Mouse (Mus musculus) heart, adult 2 months (tissue): Measurements from ENCODE around the gene Mrpl48. TPM values are rescaled to one million over a fixed set of nuclear protein-coding genes. Genes with fewer than 3 reads are reported as not detected.
A peak's percentile ranks its signal among the peaks of the same experiment; 100 is the strongest.

ENCODE experiments used
- DNase-seq, 2 experiments: peaks; one replicate each; pipeline ENCODE4 v3.0.0; 2021
- H3K27ac ChIP-seq: fragments of 200-600 bp; 2 replicates; pipeline ENCODE4 v1.8.1; 2022
- H3K27me3 ChIP-seq: fragments of 200-500 bp; 2 replicates; pipeline ENCODE4 v1.6.1; 2012; ENCODE audit warnings: mild to moderate bottlenecking, low read length, inconsistent platforms, mixed read lengths; ENCODE audit not compliant: control insufficient read depth, insufficient read depth
- H3K36me3 ChIP-seq: fragments of 200-500 bp; 2 replicates; pipeline ENCODE4 v1.6.1; 2012; ENCODE audit warnings: low read length, inconsistent platforms; ENCODE audit not compliant: control insufficient read depth, insufficient read depth
- H3K4me1 ChIP-seq: fragments of 200-500 bp; 2 replicates; pipeline ENCODE4 v1.6.1; 2011; ENCODE audit warnings: low read length; ENCODE audit not compliant: control insufficient read depth, insufficient read depth
- H3K4me3 ChIP-seq: fragments of 200-600 bp; 2 replicates; pipeline ENCODE4 v1.8.1; 2022
- H3K79me2 ChIP-seq: fragments of 200-500 bp; replicated peaks from 2 replicates; pipeline ENCODE4 v1.6.1; 2012; ENCODE audit warnings: mild to moderate bottlenecking, inconsistent platforms, low read length, moderate library complexity, mixed read lengths; ENCODE audit not compliant: control insufficient read depth, insufficient read depth
- H3K9ac ChIP-seq: fragments of 200-500 bp; 2 replicates; pipeline ENCODE4 v1.6.1; 2012; ENCODE audit warnings: low read depth, mild to moderate bottlenecking, control low read depth, inconsistent platforms, low read length, mixed read lengths
- CTCF ChIP-seq: fragments of 200-600 bp; IDR thresholded peaks from 2 replicates; pipeline ENCODE4 v1.8.1; 2022; ENCODE audit warnings: antibody characterized with exemption, mild to moderate bottlenecking, moderate library complexity
- EP300 ChIP-seq: fragments of 200-500 bp; IDR thresholded peaks from 2 replicates; pipeline ENCODE4 v1.6.1; 2011; ENCODE audit warnings: low read depth, low read length, control low read depth; ENCODE audit not compliant: insufficient read depth
- POLR2A ChIP-seq: fragments of 200-500 bp; IDR thresholded peaks from 2 replicates; pipeline ENCODE4 v1.6.1; 2011; ENCODE audit warnings: mild to moderate bottlenecking, low read depth, low read length, control low read depth; ENCODE audit not compliant: insufficient read depth
- WGBS: fragments of 180-500 bp; shearing (Covaris S2); methylation state at CpG from one replicate; pipeline ENCODE4 v1.1.7; 2018; 5-methylcytosine and 5-hydroxymethylcytosine counted together
- intact Hi-C: fragments of 180-260 bp; cut with DNase I; formaldehyde crosslinking; loops from one replicate; pipeline ENCODE4 v1.15.1; 2025
- polyA plus RNA-seq: library from polyadenylated mRNA; depleted of rRNA; stranded (reverse); fragments of >200 nt; gene quantifications from 2 replicates; pipeline ENCODE4 v1.2.3, GENCODE M21; 2012
- total RNA-seq, 2 experiments: library from RNA; stranded (reverse); gene quantifications; 2 replicates each; pipeline ENCODE4 v1.2.3; 2021

Gene Mrpl48
- total and polyA plus RNA-seq, 3 experiments, result 24.1 to 69.9 (median 65.7) TPM

GRCm38 (mm10) chr7:100591522-100591852 is 16.6 kb downstream of the Mrpl48 start:
- DNase-seq, result no peak
- Histone ChIP-seq H3K4me3 (peak overlapping the region; percentile 66), H3K9ac (no peak overlapping the region), H3K27ac (peak overlapping the region; percentile 98), H3K79me2 (no peaks in the 10 kb centered on the region), H3K36me3 (no peaks in the 10 kb centered on the region), H3K4me1 (no peaks in the 10 kb centered on the region), H3K27me3 (no peaks in the 10 kb centered on the region)
- intact Hi-C loops, result loop anchor here (1.0 kb wide), 1 partner anchor 16 kb away; the partner anchor contains the start of gene Rab6a
- WGBS, result 0% methylated on average over 2 of the region's 2 CpGs
- TF ChIP-seq CTCF (no peak), POLR2A (no peak), EP300 (no peak)

- 2% methylated on average over 20 of the region's 20 CpGs for WGBS
- Histone ChIP-seq H3K4me3 (peak overlapping the region; percentile 66), H3K4me1 (no peaks in the 10 kb centered on the region), H3K36me3 (no peaks in the 10 kb centered on the region), H3K27ac (peak overlapping the region; percentile 98), H3K79me2 (no peaks in the 10 kb centered on the region), H3K9ac (peak overlapping the region; percentile 47), H3K27me3 (no peaks in the 10 kb centered on the region)
- TF ChIP-seq POLR2A (peak; percentile 86), EP300 (0 out of 2 replicates have a peak, but pooled peaks have one; percentile 29), CTCF (peak; percentile 41)
- DNase-seq, result peak; percentile 86 to 91
- intact Hi-C loops, result loop anchor here (1.0 kb wide), 1 partner anchor 16 kb away; the partner anchor contains the start of gene Rab6a
Observed at GRCm38 (mm10) chr7:100590845-100591521, 17.1 kb downstream of the Mrpl48 start.

GRCm38 (mm10) chr7:100590504-100590844 is 17.6 kb downstream of the Mrpl48 start:
- Histone ChIP-seq H3K4me3 (peak overlapping the region; percentile 66), H3K79me2 (no peaks in the 10 kb centered on the region), H3K9ac (peak overlapping the region; percentile 47), H3K4me1 (no peaks in the 10 kb centered on the region), H3K27me3 (no peaks in the 10 kb centered on the region), H3K27ac (peak overlapping the region; percentile 98), H3K36me3 (no peaks in the 10 kb centered on the region)
- intact Hi-C loops, result no loop called here
- TF ChIP-seq EP300 (no peak), CTCF (no peak), POLR2A (no peak)
- no peak for DNase-seq
- 26% methylated on average over 7 of the region's 7 CpGs for WGBS

GRCm38 (mm10) chr7:100589816-100590215 is 18.3 kb downstream of the Mrpl48 start:
- no peak for TF ChIP-seq CTCF
- no peak for TF ChIP-seq EP300
- TF ChIP-seq POLR2A, result no peak
- H3K9ac ChIP-seq, result no peak overlapping the region
- no peaks in the 10 kb centered on the region for H3K79me2 ChIP-seq
- 40% methylated on average over 1 of the region's 1 CpGs for WGBS
- H3K27me3 ChIP-seq, result no peaks in the 10 kb centered on the region
- no peak for DNase-seq
- H3K4me3 ChIP-seq, result no peak overlapping the region
- H3K27ac ChIP-seq, result peak overlapping the region; percentile 52
- intact Hi-C loops, result no loop called here
- H3K36me3 ChIP-seq, result no peaks in the 10 kb centered on the region
- no peaks in the 10 kb centered on the region for H3K4me1 ChIP-seq

- H3K36me3 ChIP-seq, result peaks cover 2% of the 10 kb centered on the region
- peaks cover 1% of the 10 kb centered on the region for H3K4me1 ChIP-seq
- H3K79me2 ChIP-seq, result peaks cover 2% of the 10 kb centered on the region; the same call in 1 of the 2 replicates
- peak overlapping the region; percentile 97 for H3K27ac ChIP-seq
- TF ChIP-seq EP300, result peak; percentile 33; the same call in 1 of the 2 replicates
- TF ChIP-seq CTCF, result no peak
- TF ChIP-seq POLR2A, result peak; percentile 59
- intact Hi-C loops, result loop anchor here (1.0 to 2.0 kb wide), 2 partner anchors 25 to 46 kb away; partner anchors contain the start of genes Coa4 and Rab6a
- peak overlapping the region; percentile 68 for H3K4me3 ChIP-seq
- WGBS, result under 1% methylated on average over 31 of the region's 31 CpGs
- peak overlapping the region; percentile 73 for H3K9ac ChIP-seq
- peak; percentile 91 to 92 for DNase-seq
- no peaks in the 10 kb centered on the region for H3K27me3 ChIP-seq
Observed at GRCm38 (mm10) chr7:100582727-100583236, 25.3 kb downstream of the Mrpl48 start.

- H3K4me1 ChIP-seq, result peaks cover 1% of the 10 kb centered on the region
- H3K36me3 ChIP-seq, result peaks cover 2% of the 10 kb centered on the region
- 37% methylated on average over 7 of the region's 7 CpGs for WGBS
- H3K27ac ChIP-seq, result peak overlapping the region; percentile 97
- H3K27me3 ChIP-seq, result no peaks in the 10 kb centered on the region
- DNase-seq, result no peak
- H3K4me3 ChIP-seq, result peak overlapping the region; percentile 68
- TF ChIP-seq POLR2A (no peak), CTCF (no peak), EP300 (no peak)
- H3K79me2 ChIP-seq, result peaks cover 2% of the 10 kb centered on the region
- H3K9ac ChIP-seq, result no peak overlapping the region
- intact Hi-C loops, result loop anchor here (2.0 kb wide), 1 partner anchor 45 kb away; the partner anchor contains the start of gene Coa4
Observed at GRCm38 (mm10) chr7:100582235-100582634, 25.9 kb downstream of the Mrpl48 start.
